ENCODE assay signal across 20 mouse cellular contexts in the genomic region with DNA sequence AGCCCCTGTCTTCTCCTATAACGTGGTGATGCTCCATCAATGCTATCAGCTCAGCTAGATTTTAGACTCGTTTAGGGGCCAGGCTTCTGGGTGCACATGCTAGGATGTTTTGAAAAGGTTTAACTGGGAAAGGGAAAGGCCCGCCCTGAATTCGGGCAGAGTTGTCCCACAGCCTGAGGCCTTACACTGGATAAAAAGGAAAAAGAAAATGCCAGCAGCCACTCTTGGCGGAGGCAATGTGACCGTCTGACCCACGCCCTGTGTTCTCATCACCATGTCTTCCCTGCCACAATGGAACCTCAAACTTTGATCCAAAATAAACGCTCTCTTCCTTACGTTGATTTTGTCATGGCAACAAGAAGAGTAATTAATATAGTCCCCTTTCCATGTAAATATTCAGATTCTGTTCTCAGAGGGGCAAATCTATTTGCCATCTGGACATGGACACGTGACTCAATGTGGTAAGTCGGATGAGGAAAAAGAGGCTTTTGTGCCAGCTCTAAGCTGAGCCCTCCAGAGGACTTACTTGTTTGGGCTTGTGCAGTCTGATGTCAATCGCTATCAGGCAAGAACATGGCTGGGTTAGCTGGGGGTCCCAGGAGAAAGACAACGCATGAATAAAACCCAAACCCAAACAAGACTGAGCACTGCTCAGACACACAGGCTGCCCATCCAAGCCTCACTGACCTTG.
DNase-seq lines count a peak whose midpoint lies in the region; ATAC-seq and TF ChIP-seq lines count a peak whose summit lies in the region.
"Had no signal": no experiment of that assay in that cellular context is flagged by ENCODE, and none has a peak within 500 bp of the region (broad histone marks: within the 10 kb centered on the region; RNA-seq: fewer than 3 reads in every experiment).

No protein-coding gene starts in this region.

- no peak overlapping the region for H3K4me3 ChIP-seq in forebrain, embryonic 12.5 days (replicated peaks)
- H3K4me3 ChIP-seq in forebrain, embryonic 10.5 days: no peak overlapping the region
- no peak overlapping the region for H3K4me3 ChIP-seq in midbrain, postnatal 0 days (ENCODE audit: low read depth, low read length)
- H3K4me3 ChIP-seq: neural tube, embryonic 13.5 days had no signal

- H3K36me3 ChIP-seq in forebrain, embryonic 12.5 days (replicated peaks): no peaks in the 10 kb centered on the region
- no peaks in the 10 kb centered on the region for H3K36me3 ChIP-seq in forebrain, embryonic 10.5 days (replicated peaks)
- no peaks in the 10 kb centered on the region for H3K36me3 ChIP-seq in midbrain, postnatal 0 days (ENCODE audit: insufficient read depth, low read length)
- H3K36me3 ChIP-seq: neural tube, embryonic 13.5 days had no signal

- peaks cover 17% of the 10 kb centered on the region for H3K4me1 ChIP-seq in forebrain, embryonic 12.5 days
- H3K4me1 ChIP-seq in forebrain, embryonic 10.5 days: peaks cover 19% of the 10 kb centered on the region
- H3K4me1 ChIP-seq in midbrain, postnatal 0 days (ENCODE audit: insufficient read depth, low read length): no peaks in the 10 kb centered on the region

- no peak for TF ChIP-seq POLR2A in brain, embryonic 14.5 days (IDR thresholded peaks at IDR 0.05; ENCODE audit: borderline replicate concordance, extremely low read depth, insufficient read depth, insufficient read length, poor library complexity, severe bottlenecking)

- H3K9ac ChIP-seq in forebrain, embryonic 12.5 days: no peak overlapping the region
- no peak overlapping the region for H3K9ac ChIP-seq in midbrain, postnatal 0 days (replicated peaks; ENCODE audit: low read length, poor library complexity, severe bottlenecking)
- H3K9ac ChIP-seq: lung, embryonic 14.5 days; neural tube, embryonic 13.5 days had no signal

- no peak for TF ChIP-seq CTCF in brain, embryonic 14.5 days (IDR thresholded peaks at IDR 0.05; ENCODE audit: borderline replicate concordance, extremely low read depth, insufficient read depth, insufficient read length)
- TF ChIP-seq CTCF in midbrain, postnatal 0 days (IDR thresholded peaks at IDR 0.05): no peak

- DNase-seq in forebrain, embryonic 10.5 days (ENCODE audit: extremely low spot score, low spot score): no peak
- peak; percentile 9 for DNase-seq in layer of hippocampus, adult 9-11 months
- DNase-seq in layer of hippocampus, adult 8-10 months (ENCODE audit: low spot score in 2 of 2): no peak
- DNase-seq in brain, embryonic 14.5 days (ENCODE audit: low read depth): peak; percentile 84
- peak; percentile 66 for DNase-seq in midbrain, postnatal 0 days (ENCODE audit: low spot score)
- no peak for DNase-seq in kidney, adult 9 months
- DNase-seq: adrenal gland, postnatal 25 days; cerebellum, adult 9-10 months; gastrocnemius, postnatal 25 days; kidney, postnatal 4 days; lung, embryonic 14.5 days; right cerebral cortex, postnatal 4 days; thymus, postnatal 36 days had no signal

- H3K4me2 ChIP-seq in forebrain, embryonic 12.5 days: no peak overlapping the region
- H3K4me2 ChIP-seq in midbrain, postnatal 0 days (ENCODE audit: low read depth, low read length, poor library complexity, severe bottlenecking): no peak overlapping the region
- H3K4me2 ChIP-seq: liver, embryonic 11.5 days; lung, embryonic 14.5 days; neural tube, embryonic 13.5 days had no signal

- H3K9me3 ChIP-seq in forebrain, embryonic 12.5 days: no peaks in the 10 kb centered on the region
- H3K9me3 ChIP-seq in forebrain, embryonic 10.5 days: no peaks in the 10 kb centered on the region
- no peaks in the 10 kb centered on the region for H3K9me3 ChIP-seq in midbrain, postnatal 0 days (ENCODE audit: low read length)
- H3K9me3 ChIP-seq: neural tube, embryonic 13.5 days had no signal

- 61% methylated on average over 13 of the region's 13 CpGs for WGBS in forebrain, embryonic 12.5 days
- WGBS in forebrain, embryonic 10.5 days: 88% methylated on average over 13 of the region's 13 CpGs
- 56% methylated on average over 13 of the region's 13 CpGs for WGBS in midbrain, postnatal 0 days

- 0 out of 2 replicates have a peak, but pooled peaks have one; percentile 17 for ATAC-seq in forebrain, embryonic 12.5 days (ENCODE audit: low FRiP score)
- no peak for ATAC-seq in midbrain, postnatal 0 days (ENCODE audit: low FRiP score)
- ATAC-seq in CD4-positive, CD25-positive, alpha-beta regulatory T cell, adult 4 months: no peak
- ATAC-seq: activated CD4-positive, CD25-positive, alpha-beta regulatory T cell, adult 4 months; Patski had no signal

- no peaks in the 10 kb centered on the region for H3K27me3 ChIP-seq in forebrain, embryonic 12.5 days
- no peaks in the 10 kb centered on the region for H3K27me3 ChIP-seq in forebrain, embryonic 10.5 days (ENCODE audit: poor library complexity, severe bottlenecking)
- no peaks in the 10 kb centered on the region for H3K27me3 ChIP-seq in midbrain, postnatal 0 days (ENCODE audit: insufficient read depth, low read length)
- H3K27me3 ChIP-seq: neural tube, embryonic 13.5 days; Patski had no signal

- H3K27ac ChIP-seq in forebrain, embryonic 12.5 days: peak overlapping the region; percentile 22; the same call in 1 of the 2 replicates
- no peak overlapping the region for H3K27ac ChIP-seq in forebrain, embryonic 10.5 days
- H3K27ac ChIP-seq in midbrain, postnatal 0 days (ENCODE audit: low read depth, low read length): no peak overlapping the region
- H3K27ac ChIP-seq: macrophage; neural tube, embryonic 13.5 days had no signal

Comparison
In these comparisons a context has a peak if more than half of its experiments do, and no peak if none do; other contexts are left out.
1. DNase-seq: peak in layer of hippocampus, adult 9-11 months (single experiment), brain, embryonic 14.5 days (single experiment) and midbrain, postnatal 0 days (single experiment); none in forebrain, embryonic 10.5 days (single experiment), layer of hippocampus, adult 8-10 months (0 of 2) and kidney, adult 9 months (single experiment).